Mouse (Mus musculus): ENCODE data around the gene Ticam1. TPM values are rescaled to one million over a fixed set of nuclear protein-coding genes. Genes with fewer than 3 reads are reported as not detected.
A peak's percentile ranks its signal among the peaks of the same experiment; 100 is the strongest.

Gene Ticam1
- 6.9 and 8.1 TPM in 2 replicates for polyA plus RNA-seq (2014; fragmentation: Nextera tagmentation; extraction: Ambion mirVana)

GRCm38 (mm10) chr17:56276643-56277566 is at the start of gene Ticam1:
Ticam1 (minus strand) TSS chr17:56276786.
- H3K9me3 ChIP-seq (ENCODE audit: control insufficient read depth, low read length), result no peaks in the 10 kb centered on the region
- peaks cover 41% of the 10 kb centered on the region for H3K36me3 ChIP-seq (ENCODE audit: control insufficient read depth, insufficient read depth, low read length)
- DNase-seq (ENCODE audit: low spot score) (peak; percentile 98), ATAC-seq (ENCODE audit: low read depth) (peak; percentile 95)
- H3K27me3 ChIP-seq (replicated peaks; ENCODE audit: control insufficient read depth, insufficient read depth, low read length), result no peaks in the 10 kb centered on the region
- 0 out of 2 replicates have a peak, but pooled peaks cover 5% of the 10 kb centered on the region for H3K4me1 ChIP-seq (ENCODE audit: control insufficient read depth, insufficient read depth, low read length)
- H3K27ac ChIP-seq (replicated peaks; ENCODE audit: low read depth, low read length), result peak within 1 kb of the TSS; percentile 91
- H3K4me2 ChIP-seq (ENCODE audit: low read depth, low read length), result peak within 1 kb of the TSS; percentile 73
- WGBS, result 7% methylated on average over 11 of the region's 21 CpGs
- H3K4me3 ChIP-seq (ENCODE audit: low read depth, low read length), result peak within 1 kb of the TSS; percentile 52
- H3K9ac ChIP-seq (ENCODE audit: low read depth, low read length), result peak within 1 kb of the TSS; percentile 74

- WGBS, result under 1% methylated on average over 34 of the region's 57 CpGs
- peak; percentile 99 for ATAC-seq (ENCODE audit: low read depth)
- Histone ChIP-seq H3K9ac (ENCODE audit: low read depth, low read length) (peak within 1 kb of the TSS; percentile 88), H3K4me1 (ENCODE audit: control insufficient read depth, insufficient read depth, low read length) (peaks cover 17% of the 10 kb centered on the region), H3K27me3 (replicated peaks; ENCODE audit: control insufficient read depth, insufficient read depth, low read length) (no peaks in the 10 kb centered on the region), H3K4me3 (ENCODE audit: low read depth, low read length) (peak within 1 kb of the TSS; percentile 90), H3K4me2 (ENCODE audit: low read depth, low read length) (peak within 1 kb of the TSS; percentile 96), H3K9me3 (ENCODE audit: control insufficient read depth, low read length) (no peaks in the 10 kb centered on the region), H3K36me3 (ENCODE audit: control insufficient read depth, insufficient read depth, low read length) (peaks cover 15% of the 10 kb centered on the region), H3K27ac (replicated peaks; ENCODE audit: low read depth, low read length) (peak within 1 kb of the TSS; percentile 89)
- DNase-seq (ENCODE audit: low spot score), result peak; percentile 100
These were observed 49.0 kb upstream of the Ticam1 start, which contains the start of gene Kdm4b for GRCm38 (mm10) chr17:56325450-56326152. Kdm4b (plus strand) TSS chr17:56326062.

- Histone ChIP-seq H3K4me1 (ENCODE audit: control insufficient read depth, insufficient read depth, low read length) (peaks cover 13% of the 10 kb centered on the region), H3K27me3 (replicated peaks; ENCODE audit: control insufficient read depth, insufficient read depth, low read length) (no peaks in the 10 kb centered on the region), H3K4me2 (ENCODE audit: low read depth, low read length) (no peak overlapping the region), H3K27ac (replicated peaks; ENCODE audit: low read depth, low read length) (peak overlapping the region; percentile 22; the same call in 1 of the 2 replicates), H3K4me3 (ENCODE audit: low read depth, low read length) (no peak overlapping the region), H3K36me3 (ENCODE audit: control insufficient read depth, insufficient read depth, low read length) (peaks cover 26% of the 10 kb centered on the region), H3K9ac (ENCODE audit: low read depth, low read length) (no peak overlapping the region), H3K9me3 (ENCODE audit: control insufficient read depth, low read length) (no peaks in the 10 kb centered on the region)
- no peak for DNase-seq (ENCODE audit: low spot score)
- ATAC-seq (ENCODE audit: low read depth), result no peak
- 69% methylated on average over 3 of the region's 3 CpGs for WGBS
These were observed 47.8 kb upstream of the Ticam1 start for GRCm38 (mm10) chr17:56324419-56324818.

GRCm38 (mm10) chr17:56309191-56309945 is 32.8 kb upstream of the Ticam1 start:
- DNase-seq (ENCODE audit: low spot score), result no peak
- 90% methylated on average over 15 of the region's 15 CpGs for WGBS
- no peaks in the 10 kb centered on the region for H3K9me3 ChIP-seq (ENCODE audit: control insufficient read depth, low read length)
- H3K9ac ChIP-seq (ENCODE audit: low read depth, low read length), result no peak overlapping the region
- H3K36me3 ChIP-seq (ENCODE audit: control insufficient read depth, insufficient read depth, low read length), result peaks cover 84% of the 10 kb centered on the region
- no peaks in the 10 kb centered on the region for H3K27me3 ChIP-seq (replicated peaks; ENCODE audit: control insufficient read depth, insufficient read depth, low read length)
- no peak overlapping the region for H3K27ac ChIP-seq (replicated peaks; ENCODE audit: low read depth, low read length)
- ATAC-seq (ENCODE audit: low read depth), result no peak
- H3K4me2 ChIP-seq (ENCODE audit: low read depth, low read length), result no peak overlapping the region
- peaks cover 19% of the 10 kb centered on the region; the same call in 1 of the 2 replicates for H3K4me1 ChIP-seq (ENCODE audit: control insufficient read depth, insufficient read depth, low read length)
- no peak overlapping the region for H3K4me3 ChIP-seq (ENCODE audit: low read depth, low read length)

GRCm38 (mm10) chr17:56308088-56308487 is 31.5 kb upstream of the Ticam1 start:
- DNase-seq (ENCODE audit: low spot score) (peak; percentile 90), ATAC-seq (ENCODE audit: low read depth) (peak; percentile 38; the same call in 1 of the 2 replicates)
- no peaks in the 10 kb centered on the region for H3K27me3 ChIP-seq (replicated peaks; ENCODE audit: control insufficient read depth, insufficient read depth, low read length)
- no peaks in the 10 kb centered on the region for H3K9me3 ChIP-seq (ENCODE audit: control insufficient read depth, low read length)
- peaks cover 19% of the 10 kb centered on the region for H3K4me1 ChIP-seq (ENCODE audit: control insufficient read depth, insufficient read depth, low read length)
- H3K36me3 ChIP-seq (ENCODE audit: control insufficient read depth, insufficient read depth, low read length), result peaks cover 71% of the 10 kb centered on the region
- H3K4me2 ChIP-seq (ENCODE audit: low read depth, low read length), result peak overlapping the region; percentile 20; the same call in 1 of the 2 replicates
- H3K4me3 ChIP-seq (ENCODE audit: low read depth, low read length), result no peak overlapping the region
- peak overlapping the region; percentile 61 for H3K27ac ChIP-seq (replicated peaks; ENCODE audit: low read depth, low read length)
- peak overlapping the region; percentile 14; the same call in 1 of the 2 replicates for H3K9ac ChIP-seq (ENCODE audit: low read depth, low read length)
- 69% methylated on average over 5 of the region's 6 CpGs for WGBS

GRCm38 (mm10) chr17:56305826-56306225 is 29.2 kb upstream of the Ticam1 start:
- H3K9ac ChIP-seq (ENCODE audit: low read depth, low read length), result peak overlapping the region; percentile 49
- 56% methylated on average over 8 of the region's 8 CpGs for WGBS

GRCm38 (mm10) chr17:56305156-56305555 is 28.6 kb upstream of the Ticam1 start:
- DNase-seq (ENCODE audit: low spot score) (no peak), ATAC-seq (ENCODE audit: low read depth) (no peak)
- Histone ChIP-seq H3K4me1 (ENCODE audit: control insufficient read depth, insufficient read depth, low read length) (peaks cover 23% of the 10 kb centered on the region), H3K36me3 (ENCODE audit: control insufficient read depth, insufficient read depth, low read length) (peaks cover 43% of the 10 kb centered on the region), H3K27me3 (replicated peaks; ENCODE audit: control insufficient read depth, insufficient read depth, low read length) (no peaks in the 10 kb centered on the region), H3K4me3 (ENCODE audit: low read depth, low read length) (peak overlapping the region; percentile 76), H3K9ac (ENCODE audit: low read depth, low read length) (peak overlapping the region; percentile 77), H3K4me2 (ENCODE audit: low read depth, low read length) (peak overlapping the region; percentile 100), H3K9me3 (ENCODE audit: control insufficient read depth, low read length) (no peaks in the 10 kb centered on the region), H3K27ac (replicated peaks; ENCODE audit: low read depth, low read length) (no peak overlapping the region)
- 37% methylated on average over 8 of the region's 9 CpGs for WGBS

More at GRCm38 (mm10) chr17:56305826-56306225, 29.2 kb upstream of the Ticam1 start:
- DNase-seq (ENCODE audit: low spot score) (no peak), ATAC-seq (ENCODE audit: low read depth) (no peak)
- Histone ChIP-seq H3K27me3 (replicated peaks; ENCODE audit: control insufficient read depth, insufficient read depth, low read length) (no peaks in the 10 kb centered on the region), H3K4me2 (ENCODE audit: low read depth, low read length) (peak overlapping the region; percentile 100), H3K27ac (replicated peaks; ENCODE audit: low read depth, low read length) (no peak overlapping the region), H3K36me3 (ENCODE audit: control insufficient read depth, insufficient read depth, low read length) (peaks cover 50% of the 10 kb centered on the region), H3K4me3 (ENCODE audit: low read depth, low read length) (peak overlapping the region; percentile 76), H3K4me1 (ENCODE audit: control insufficient read depth, insufficient read depth, low read length) (peaks cover 23% of the 10 kb centered on the region), H3K9me3 (ENCODE audit: control insufficient read depth, low read length) (no peaks in the 10 kb centered on the region)

GRCm38 (mm10) chr17:56304718-56305117 is 28.1 kb upstream of the Ticam1 start:
- no peaks in the 10 kb centered on the region for H3K27me3 ChIP-seq (replicated peaks; ENCODE audit: control insufficient read depth, insufficient read depth, low read length)
- peaks cover 23% of the 10 kb centered on the region for H3K4me1 ChIP-seq (ENCODE audit: control insufficient read depth, insufficient read depth, low read length)
- no peaks in the 10 kb centered on the region for H3K9me3 ChIP-seq (ENCODE audit: control insufficient read depth, low read length)
- peaks cover 40% of the 10 kb centered on the region for H3K36me3 ChIP-seq (ENCODE audit: control insufficient read depth, insufficient read depth, low read length)
- no peak for ATAC-seq (ENCODE audit: low read depth)
- 6% methylated on average over 11 of the region's 11 CpGs for WGBS
- peak overlapping the region; percentile 100 for H3K4me2 ChIP-seq (ENCODE audit: low read depth, low read length)
- no peak overlapping the region for H3K27ac ChIP-seq (replicated peaks; ENCODE audit: low read depth, low read length)
- peak overlapping the region; percentile 77 for H3K9ac ChIP-seq (ENCODE audit: low read depth, low read length)
- no peak for DNase-seq (ENCODE audit: low spot score)
- H3K4me3 ChIP-seq (ENCODE audit: low read depth, low read length), result peak overlapping the region; percentile 76

Measured in embryonic facial prominence, embryonic 14.5 days (tissue).